Mouse (Mus musculus): ENCODE measurements around the gene H2al2c. TPM values are rescaled to one million over a fixed set of nuclear protein-coding genes. Genes with fewer than 3 reads are reported as not detected.
"Not testable (repeated sequence)": the region's sequence is repeated elsewhere in the genome, so short reads cannot be mapped to it uniquely, and the experiment has no call there.

Gene H2al2c
- not detected for total RNA-seq (2021)
- long read RNA-seq, experiment 1 = 0 reads
- long read RNA-seq, experiment 2 = 0 reads

GRCm38 (mm10) chrY:2598799-2599198, at the start of gene H2al2c:
Gene H2al2c (plus strand): TSS chrY:2599099.
- DNase-seq (ENCODE audit: low spot score in 2 of 2) = not testable (repeated sequence)

Other genes starting within 250 kb of the H2al2c start
- not detected for gene Sry, start 64.6 kb downstream of the H2al2c start, total RNA-seq (2021)
- gene H2al2b, start 121.6 kb downstream of the H2al2c start, total RNA-seq (2021) = not detected
- gene Gm4064, start 197.1 kb downstream of the H2al2c start, total RNA-seq (2021) = not detected
- not detected for gene Rbmy, start 231.6 kb downstream of the H2al2c start, total RNA-seq (2021)
- not detected for gene Gm10256, start 231.6 kb downstream of the H2al2c start, total RNA-seq (2021)